Mouse (Mus musculus) spleen, embryonic (tissue): ENCODE data around the gene Ifnb1.
"Not testable (repeated sequence)": the region's sequence is repeated elsewhere in the genome, so short reads cannot be mapped to it uniquely, and the experiment has no call there.

ENCODE experiments used
- CTCF ChIA-PET: fragments of 350-600 bp; sonication (Branson Sonifier 250); formaldehyde crosslinking; loops from one replicate; lab custom pipeline; 2022; lab: Charles Lee

Ifnb1 gene

DNA sequence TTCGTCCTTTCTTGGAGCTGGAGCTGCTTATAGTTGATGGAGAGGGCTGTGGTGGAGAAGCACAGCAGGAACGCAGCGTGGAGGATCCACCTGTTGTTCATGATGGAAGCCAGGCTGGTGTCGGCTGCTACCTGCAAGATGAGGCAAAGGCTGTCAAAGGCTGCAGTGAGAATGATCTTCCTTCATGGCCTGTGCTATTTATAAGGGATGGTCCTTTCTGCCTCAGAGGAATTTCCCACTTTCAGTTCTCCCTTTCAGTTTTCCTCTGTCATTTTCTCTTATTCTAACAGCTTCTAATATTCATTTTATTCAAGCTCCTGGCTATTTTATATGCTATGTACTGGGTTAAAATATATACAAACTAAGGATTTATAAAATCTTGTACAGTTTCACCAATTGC, at the start of gene Ifnb1:
TSS of gene Ifnb1 (minus strand) at position 101 of the 400 bp plus-strand sequence.
- CTCF ChIA-PET, result no interaction called here

GRCm38 (mm10) chr4:88571698-88572097, 49.1 kb upstream of the Ifnb1 start, which contains the start of gene Ifna14:
Gene Ifna14 (minus strand): TSS chr4:88571798.
- CTCF ChIA-PET, result no interaction called here

DNA sequence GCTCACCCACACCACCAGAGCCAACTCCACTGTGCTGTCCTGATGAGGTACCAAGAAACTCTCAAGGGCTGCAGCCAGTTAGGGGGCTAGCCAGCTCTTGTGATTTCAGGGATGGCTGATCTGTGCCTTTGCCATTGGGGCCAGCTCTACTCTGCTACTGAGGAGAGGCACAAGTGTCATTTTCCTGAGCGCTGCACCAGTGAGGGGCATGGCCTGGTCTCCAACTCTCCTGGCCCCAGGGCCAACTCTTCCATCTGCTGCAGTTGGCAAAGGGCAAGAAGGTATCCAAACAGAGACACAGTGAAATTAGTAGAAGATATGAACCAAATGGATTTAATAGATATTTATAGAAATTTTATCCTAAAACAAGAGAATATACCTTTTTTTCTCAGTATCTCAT, 39.2 kb upstream of the Ifnb1 start:
- CTCF ChIA-PET, result no interaction called here

- CTCF ChIA-PET, result not testable (repeated sequence)
These were observed 35.6 kb upstream of the Ifnb1 start, which contains the start of gene Ifna15 for GRCm38 (mm10) chr4:88558145-88558544. Gene Ifna15 (minus strand): TSS chr4:88558245.

DNA sequence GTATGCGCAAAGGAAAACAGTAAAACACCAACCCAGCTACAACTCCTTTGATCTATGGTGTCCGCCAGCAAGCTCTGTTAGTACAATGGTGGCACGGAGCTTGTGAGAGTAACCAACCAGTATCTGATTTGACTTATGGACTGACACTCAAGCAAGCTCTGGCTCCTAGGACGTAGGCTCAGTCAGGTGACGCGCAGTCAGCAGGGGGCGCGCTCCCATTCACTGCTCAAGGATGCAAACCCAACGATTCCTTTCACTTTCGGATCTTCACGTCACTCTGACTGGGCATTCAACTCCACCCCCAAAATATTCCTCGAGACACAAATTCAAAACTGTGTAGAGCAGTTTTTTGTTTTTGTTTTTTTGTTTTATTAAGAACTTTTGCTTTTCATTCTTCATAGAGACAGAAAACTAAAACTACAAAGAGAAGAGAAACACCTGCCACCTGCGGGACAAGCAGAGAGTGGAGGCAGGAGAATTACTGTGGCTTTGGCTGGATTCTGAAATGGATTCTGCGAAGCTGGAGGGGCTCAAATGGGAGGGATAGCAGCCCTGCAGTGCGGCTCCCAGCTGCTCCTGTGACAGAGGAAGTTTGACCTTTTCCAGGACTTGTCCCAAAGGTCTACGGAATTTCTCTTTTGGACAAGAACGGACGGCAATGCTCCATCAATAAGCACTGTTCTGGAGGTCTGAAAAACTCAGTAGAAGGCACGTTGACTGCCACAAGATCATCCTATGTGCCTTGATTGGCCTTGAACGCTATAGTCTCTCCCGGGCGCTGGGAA, 27.8 kb upstream of the Ifnb1 start:
- CTCF ChIA-PET, result interaction anchor here (0.5 kb wide), 1 partner anchor 173 kb away, joined by 6 read pairs; no protein-coding TSS in a partner anchor

- CTCF ChIA-PET, result interaction anchor here (0.6 kb wide), 1 partner anchor 806 kb away, joined by 4 read pairs; no protein-coding TSS in a partner anchor
These were observed 25.4 kb upstream of the Ifnb1 start for GRCm38 (mm10) chr4:88547986-88548385.

- CTCF ChIA-PET, result interaction anchor here (1.2 kb wide), 1 partner anchor 1188 kb away, joined by 3 read pairs; no protein-coding TSS in a partner anchor
These were observed 21.2 kb upstream of the Ifnb1 start for GRCm38 (mm10) chr4:88543649-88544234.

DNA sequence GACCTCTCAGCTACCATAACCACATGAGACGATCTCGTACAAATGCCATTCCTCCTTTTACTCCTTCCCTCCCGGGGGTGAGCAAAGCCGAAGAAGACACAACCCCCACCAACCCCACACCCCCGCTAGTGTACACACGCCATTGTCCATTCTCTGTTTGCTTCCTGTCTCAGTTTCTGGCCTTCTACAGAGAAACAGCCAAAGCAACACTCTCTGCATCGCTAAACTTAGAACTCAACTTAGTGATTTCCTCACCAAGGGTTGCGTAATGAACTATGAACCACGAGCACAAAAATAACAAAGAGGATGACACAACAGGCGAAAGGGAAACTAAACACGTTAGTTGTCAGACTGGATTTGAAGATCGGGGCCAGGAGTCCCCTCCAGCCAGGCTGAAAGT, 14.8 kb upstream of the Ifnb1 start:
- CTCF ChIA-PET, result no interaction called here

GRCm38 (mm10) chr4:88536640-88537039, 14.1 kb upstream of the Ifnb1 start:
- CTCF ChIA-PET, result no interaction called here

DNA sequence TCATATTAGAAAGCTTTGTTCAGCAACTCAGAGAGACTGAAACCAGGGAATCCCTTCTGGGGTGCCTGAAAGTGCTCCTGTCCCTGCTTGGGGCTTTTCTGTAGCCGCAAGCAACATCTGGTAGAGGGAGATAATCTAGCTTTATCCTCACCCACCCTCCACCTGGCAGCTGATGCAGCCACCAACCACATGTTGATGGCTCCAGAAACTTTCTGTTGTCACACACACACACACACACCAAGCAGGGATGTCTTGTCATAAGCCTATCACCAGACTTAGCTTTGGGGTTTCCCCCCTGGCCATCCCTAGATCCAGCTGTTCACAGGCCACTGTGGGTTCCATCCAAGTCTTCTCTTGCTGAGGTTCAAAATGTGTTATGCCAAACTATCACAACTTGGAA, 13.2 kb upstream of the Ifnb1 start:
- CTCF ChIA-PET, result no interaction called here

DNA sequence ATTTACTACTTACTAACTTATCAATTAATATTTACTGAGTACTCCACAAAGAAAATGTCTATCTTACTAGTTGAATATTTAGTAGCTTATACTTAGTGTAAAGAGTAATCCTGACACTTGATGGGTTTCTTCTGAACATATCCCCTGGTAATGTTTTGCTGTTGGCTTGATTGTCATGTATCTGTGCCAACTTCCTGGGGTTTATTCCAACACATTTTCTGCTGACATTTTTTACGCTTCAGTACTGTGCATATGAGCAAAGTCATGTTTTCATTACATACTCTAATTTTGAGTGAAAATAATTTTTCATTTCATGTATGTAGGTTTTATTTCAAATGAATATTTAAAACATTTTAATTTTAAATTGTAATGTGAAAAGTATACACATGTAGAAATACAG, 12.3 kb upstream of the Ifnb1 start:
- CTCF ChIA-PET, result no interaction called here

DNA sequence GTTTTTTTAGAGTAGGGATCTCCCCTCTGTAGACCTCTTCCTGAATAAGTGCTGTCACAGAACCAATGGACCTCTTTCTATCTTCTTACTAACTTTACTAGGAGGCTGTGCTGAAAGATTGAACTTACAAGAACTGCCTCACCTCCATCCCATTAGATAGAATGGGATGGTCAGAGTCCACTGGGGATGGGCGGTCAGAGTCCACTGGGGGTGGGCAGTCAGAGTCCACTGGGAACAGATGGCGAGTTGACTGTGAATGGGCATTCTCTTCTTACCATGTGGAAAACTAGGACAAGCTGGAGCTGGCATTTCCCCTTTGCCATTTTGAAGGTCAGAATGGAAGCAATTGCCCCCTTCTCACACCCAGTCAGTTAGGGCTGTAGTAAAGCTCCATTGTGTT, 10.9 kb upstream of the Ifnb1 start:
- CTCF ChIA-PET, result no interaction called here

- CTCF ChIA-PET, result interaction anchor here (0.6 kb wide), 1 partner anchor 671 kb away, joined by 3 read pairs; no protein-coding TSS in a partner anchor
These were observed 8.3 kb upstream of the Ifnb1 start for GRCm38 (mm10) chr4:88530892-88531291.

- CTCF ChIA-PET, result no interaction called here
These were observed 7.7 kb upstream of the Ifnb1 start for GRCm38 (mm10) chr4:88530271-88530670.

GRCm38 (mm10) chr4:88526379-88527049, 3.9 kb upstream of the Ifnb1 start:
- CTCF ChIA-PET, result no interaction called here

DNA sequence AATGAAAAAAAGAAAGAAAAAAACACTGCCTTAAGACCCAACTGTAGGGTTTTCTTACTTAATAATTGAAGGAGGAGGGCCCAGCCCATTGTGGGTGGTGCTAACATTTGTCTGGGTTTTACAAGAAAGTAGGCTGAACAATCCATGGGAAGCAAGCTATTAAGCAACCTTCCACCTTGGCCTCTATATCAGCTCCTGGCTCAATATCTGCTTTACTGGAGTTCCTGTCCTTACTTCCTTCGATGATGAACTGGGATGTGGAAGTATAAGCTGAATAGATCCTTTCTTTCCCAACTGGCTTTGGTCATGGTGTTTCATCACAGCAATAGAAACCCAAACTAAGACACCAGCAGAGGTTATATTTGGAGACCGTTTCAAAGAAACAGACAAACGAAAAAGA, 2.8 kb upstream of the Ifnb1 start:
- CTCF ChIA-PET, result no interaction called here

DNA sequence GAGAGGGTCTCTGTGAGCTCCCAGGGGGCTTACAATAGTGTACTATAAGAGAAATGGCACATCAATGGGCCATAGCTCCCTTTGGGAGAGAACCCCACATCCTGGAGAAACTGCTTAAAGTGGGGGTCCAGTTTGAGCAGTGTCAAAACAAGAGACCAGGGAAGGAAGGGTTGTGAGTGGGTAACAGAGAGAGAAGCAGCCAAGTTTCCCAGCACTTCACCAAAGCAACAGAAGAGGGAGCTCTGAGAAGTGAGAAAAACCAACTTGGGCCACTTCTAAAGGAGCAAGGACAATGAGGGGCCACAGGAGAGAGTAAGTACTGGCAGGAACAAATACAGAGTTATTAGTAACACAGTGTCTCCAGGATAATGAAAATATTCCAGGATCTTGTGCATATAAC, 667 bp upstream of the Ifnb1 start:
- CTCF ChIA-PET, result no interaction called here

- CTCF ChIA-PET, result no interaction called here
These were observed 4.6 kb downstream of the Ifnb1 start for GRCm38 (mm10) chr4:88517957-88518356.

DNA sequence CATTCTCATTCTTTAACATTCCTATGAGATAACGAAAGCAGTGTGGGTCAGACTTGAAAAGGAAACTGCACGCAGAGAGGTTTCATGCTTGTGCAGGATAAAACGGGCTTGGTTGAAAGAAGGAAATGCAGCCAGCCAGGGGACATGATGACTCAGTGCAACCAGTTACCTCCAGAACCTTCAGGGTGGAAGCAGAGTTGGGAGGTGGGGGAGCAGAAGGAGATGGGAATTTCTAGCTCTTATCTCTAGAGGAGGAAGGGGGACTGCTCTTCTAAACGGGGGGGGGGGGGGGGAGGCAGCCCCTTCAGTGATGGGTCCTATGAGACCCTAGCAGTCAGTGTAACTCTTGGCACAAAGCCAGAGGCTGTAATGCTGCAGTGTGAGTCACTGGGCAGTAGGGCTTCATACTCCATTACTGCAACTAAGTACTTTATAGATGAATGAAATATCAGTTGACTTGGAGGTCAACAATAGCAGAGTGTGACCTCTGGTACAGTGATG, 6.8 kb downstream of the Ifnb1 start:
- CTCF ChIA-PET, result no interaction called here

DNA sequence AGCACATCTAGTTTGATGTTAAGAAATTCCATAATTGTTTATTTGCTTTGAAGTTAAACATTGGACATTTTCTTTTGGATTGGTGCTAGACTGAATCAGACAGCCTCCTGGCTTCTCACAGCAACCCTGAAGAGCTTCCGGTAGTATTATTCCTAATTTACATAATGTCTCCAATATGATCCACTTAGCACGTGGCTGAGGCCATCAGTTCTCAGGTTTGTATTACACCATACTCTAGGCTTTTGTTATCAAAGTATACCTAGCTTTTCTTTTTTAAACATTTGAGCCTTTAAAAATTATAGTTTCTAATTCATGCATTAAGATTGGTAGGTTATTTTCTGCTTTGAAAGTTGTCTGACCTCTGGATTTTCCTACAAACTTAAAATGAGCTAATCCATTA, 7.3 kb downstream of the Ifnb1 start:
- CTCF ChIA-PET, result no interaction called here

DNA sequence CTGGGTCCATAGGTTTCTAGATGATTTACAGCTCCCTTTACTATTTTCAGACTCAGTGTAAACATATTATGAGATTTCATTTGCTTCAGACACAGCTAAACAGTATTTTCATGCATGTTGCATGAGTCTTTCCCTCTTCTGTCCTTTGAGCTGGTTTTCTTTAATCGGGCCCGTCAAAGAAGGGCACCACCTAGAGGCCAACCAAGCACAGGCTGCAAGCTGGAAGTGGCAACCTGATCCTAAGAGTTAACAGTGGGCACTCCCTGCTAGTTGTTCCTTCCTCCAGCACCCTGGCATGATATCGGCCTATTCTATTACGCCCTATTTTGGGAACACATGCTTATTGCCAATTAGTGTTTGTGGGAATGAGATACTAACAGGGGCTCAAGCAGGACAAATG, 8.2 kb downstream of the Ifnb1 start:
- CTCF ChIA-PET, result no interaction called here

DNA sequence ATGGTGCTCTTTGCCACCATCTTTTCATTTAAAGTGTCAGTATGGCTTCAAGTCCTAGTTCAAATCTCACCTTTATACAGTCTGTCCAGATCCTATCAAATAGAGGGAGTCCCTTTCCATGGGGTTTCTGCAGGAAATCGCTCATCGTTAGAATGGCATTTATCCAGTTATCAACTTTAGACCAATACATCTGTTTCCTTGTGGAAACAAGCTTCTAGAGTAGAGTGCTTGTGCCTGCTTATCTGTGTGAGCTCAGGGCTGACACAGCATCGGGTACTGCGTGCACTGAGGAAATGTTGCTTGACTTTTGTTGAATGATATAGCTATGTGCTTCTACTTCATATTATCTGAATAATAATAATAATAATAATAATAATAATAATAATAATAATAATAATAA, 8.8 kb downstream of the Ifnb1 start:
- CTCF ChIA-PET, result interaction anchor here (0.6 kb wide), 1 partner anchor 193 kb away, joined by 4 read pairs; no protein-coding TSS in a partner anchor
